Mouse (Mus musculus): ENCODE data around the gene Evx1.
"Not testable (repeated sequence)": the region's sequence is repeated elsewhere in the genome, so short reads cannot be mapped to it uniquely, and the experiment has no call there.

Gene Evx1

DNA sequence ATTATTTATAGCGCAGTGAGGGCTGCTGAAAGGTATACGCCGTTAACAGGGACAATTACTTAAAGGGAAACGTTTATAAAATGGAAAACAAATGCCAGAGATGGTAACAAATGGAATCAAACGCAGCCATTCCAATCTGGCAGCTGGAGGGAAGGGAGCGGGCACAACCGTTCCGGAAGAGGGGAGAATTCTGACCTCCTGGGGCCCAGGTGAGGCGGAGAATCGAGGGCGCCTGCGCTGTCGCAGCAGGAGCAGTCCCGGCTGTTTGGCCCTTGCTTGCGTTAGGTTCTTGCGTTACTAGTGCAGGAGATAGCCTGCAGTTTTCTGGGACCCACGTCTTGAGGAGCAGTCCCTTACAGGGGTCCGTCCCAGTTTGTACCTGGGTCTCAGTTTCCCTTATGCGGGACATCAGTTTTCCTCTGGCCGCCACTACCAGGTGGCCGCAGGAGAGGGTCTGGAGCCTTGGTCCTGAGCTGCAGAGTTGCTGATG is 8.6 kb downstream of the Evx1 start:
- DNase-seq (ENCODE audit: low spot score): no peak

DNA sequence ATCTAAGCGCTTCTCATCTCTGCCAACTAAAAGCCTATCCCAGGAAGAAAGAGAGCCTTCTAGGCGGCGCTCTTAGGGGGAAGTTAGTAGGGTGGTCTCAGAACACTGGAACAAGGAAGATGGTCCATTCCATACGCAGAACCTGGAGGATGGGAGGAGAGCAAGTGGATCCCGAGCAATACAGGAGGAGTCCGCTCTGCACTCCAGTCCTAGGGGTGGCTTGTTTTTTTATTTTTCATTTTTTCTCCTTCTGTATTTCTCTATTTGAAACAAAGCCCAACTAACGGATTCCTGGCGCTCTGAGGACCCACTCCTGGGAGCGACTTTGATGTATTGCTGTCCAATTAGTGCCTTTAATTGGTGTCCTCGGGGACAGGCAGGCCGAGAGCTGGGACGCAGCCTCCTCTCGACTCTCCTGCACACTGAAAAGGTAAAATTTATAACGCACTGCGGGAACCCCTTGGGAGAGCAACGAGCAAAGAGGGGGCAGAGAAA is 9.5 kb downstream of the Evx1 start:
- DNase-seq (ENCODE audit: low spot score): no peak

DNA sequence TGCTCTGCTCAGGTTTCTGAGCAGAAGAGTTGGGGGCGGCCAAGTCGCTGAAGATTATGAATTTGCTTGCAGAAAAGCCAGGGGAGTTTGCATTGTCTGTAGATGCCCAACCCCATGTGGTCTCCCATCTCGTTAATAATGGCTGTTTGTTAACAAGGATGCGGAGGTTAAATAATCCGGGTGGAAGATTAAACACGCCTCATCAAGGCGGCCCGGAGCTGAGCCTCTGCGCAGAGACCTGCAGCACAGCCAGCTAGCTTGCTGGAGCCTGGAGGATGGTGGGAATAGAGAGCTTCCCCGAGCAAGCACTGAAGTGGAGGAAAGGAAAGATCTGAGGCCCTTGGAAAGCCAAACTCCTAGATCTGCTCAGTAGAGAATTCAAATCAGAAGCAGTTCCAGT is 10.0 kb downstream of the Evx1 start:
- DNase-seq (ENCODE audit: low spot score): no peak

GRCm38 (mm10) chr6:52324061-52324460 is 10.8 kb downstream of the Evx1 start:
- no peak for DNase-seq (ENCODE audit: low spot score)

DNA sequence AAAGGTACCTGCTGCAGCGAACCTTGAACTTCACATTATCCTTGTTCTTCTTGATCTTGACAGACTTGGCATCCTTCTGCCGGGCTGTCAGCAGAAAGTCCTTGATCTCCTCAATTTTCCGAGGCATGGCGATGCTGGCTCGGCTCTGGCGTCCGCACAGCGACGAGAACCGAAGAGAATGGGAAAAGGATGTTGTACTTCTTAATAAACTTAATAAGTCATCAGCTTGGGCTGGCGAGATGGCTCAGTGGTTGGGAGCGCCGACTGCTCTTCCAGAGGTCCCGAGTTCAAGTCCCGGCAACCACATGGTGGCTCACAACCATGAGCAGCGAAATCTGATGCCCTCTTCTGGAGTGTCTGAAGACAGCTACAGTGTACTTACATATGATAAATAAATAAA is 33.5 kb downstream of the Evx1 start:
- not testable (repeated sequence) for DNase-seq (ENCODE audit: low spot score)

DNA sequence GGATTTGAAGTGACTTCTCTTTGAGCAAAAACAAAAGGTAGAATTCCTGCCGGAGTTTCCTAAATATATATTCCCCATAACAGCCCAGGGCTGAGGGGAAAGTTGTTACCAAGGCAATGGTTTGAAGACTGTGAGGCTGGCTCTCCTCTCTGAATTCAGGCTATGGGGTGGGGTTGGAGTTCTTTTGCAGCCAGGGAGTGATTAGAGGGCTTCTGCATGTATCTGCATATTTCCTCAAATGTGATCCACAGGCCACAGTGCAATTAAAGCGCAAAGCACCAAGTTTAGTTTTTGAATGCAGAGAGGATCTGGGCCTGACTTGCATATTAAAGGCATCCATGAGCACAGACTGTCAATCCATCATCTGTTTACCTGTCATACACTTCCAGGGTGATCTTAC is 52.7 kb downstream of the Evx1 start:
- DNase-seq (ENCODE audit: low spot score): no peak

DNA sequence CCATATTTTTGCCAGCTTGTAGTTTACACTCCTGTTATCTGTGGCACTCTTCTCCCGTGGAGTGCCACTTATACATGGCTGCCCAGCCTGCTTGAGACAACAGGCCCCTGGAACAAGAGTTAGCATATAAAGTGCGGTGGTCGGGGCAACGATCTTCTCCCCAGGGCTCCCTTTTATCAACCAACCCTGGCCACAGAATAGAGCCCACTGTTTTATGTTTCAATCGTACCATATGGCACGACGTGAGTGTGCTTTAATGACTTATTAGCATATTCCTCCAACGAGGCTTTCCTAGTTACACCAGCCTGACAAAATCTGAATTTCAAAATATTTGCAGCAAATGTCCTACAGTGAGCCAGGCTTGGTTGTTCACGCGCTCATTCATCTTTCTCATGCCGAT is 53.2 kb downstream of the Evx1 start:
- DNase-seq (ENCODE audit: low spot score): no peak

DNA sequence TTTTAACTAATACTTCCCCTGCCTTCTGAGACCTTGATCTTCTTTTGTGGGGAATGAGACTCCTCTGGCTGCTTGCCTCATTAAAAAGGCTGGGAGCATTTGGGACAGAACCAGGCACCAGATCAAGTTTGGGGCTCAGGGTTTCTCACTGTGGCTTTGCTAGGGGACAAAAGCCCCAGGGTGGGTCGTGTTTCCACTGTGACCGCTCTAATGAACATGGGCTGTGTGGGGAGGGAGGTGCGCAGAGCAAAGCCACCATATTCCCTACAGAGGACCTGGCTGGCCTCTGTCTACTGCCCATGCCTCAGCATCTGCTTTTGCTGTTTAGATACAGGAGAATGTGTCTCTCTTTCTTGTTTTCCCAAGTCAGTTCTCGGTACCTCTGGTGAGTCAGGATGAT is 53.8 kb downstream of the Evx1 start:
- DNase-seq (ENCODE audit: low spot score): no peak
